Mouse (Mus musculus) cerebellum, adult (tissue): ENCODE measurements around the gene Frmpd4.

Experiments
- ATAC-seq: cut with Nextera tagmentation; 2 replicates; pipeline ENCODE4 v1.9.2; 2017; ENCODE audit warnings: mild to moderate bottlenecking, moderate library complexity, mixed read lengths; ENCODE audit not compliant: insufficient number of reproducible peaks, low FRiP score, low TSS enrichment

Gene Frmpd4

GRCm38 (mm10) chrX:168158866-168159265, 418.2 kb downstream of the Frmpd4 start:
- ATAC-seq, result no peak

GRCm38 (mm10) chrX:168141051-168141450, 436.0 kb downstream of the Frmpd4 start:
- ATAC-seq, result no peak

GRCm38 (mm10) chrX:168124043-168124442, 453.0 kb downstream of the Frmpd4 start:
- 0 out of 2 replicates have a peak, but pooled peaks have one; percentile 56 for ATAC-seq

- ATAC-seq, result peak; percentile 36; the same call in 1 of the 2 replicates
Observed at GRCm38 (mm10) chrX:168123589-168123965, 453.5 kb downstream of the Frmpd4 start.

GRCm38 (mm10) chrX:168122806-168123588, 454.0 kb downstream of the Frmpd4 start:
- ATAC-seq, result peak; percentile 66

- no peak for ATAC-seq
Observed at GRCm38 (mm10) chrX:168041589-168041988, 535.4 kb downstream of the Frmpd4 start.

GRCm38 (mm10) chrX:168020574-168021145, 556.4 kb downstream of the Frmpd4 start:
- no peak for ATAC-seq

GRCm38 (mm10) chrX:168017792-168018191, 559.2 kb downstream of the Frmpd4 start:
- ATAC-seq, result no peak

GRCm38 (mm10) chrX:167984835-167985234, 592.2 kb downstream of the Frmpd4 start:
- ATAC-seq, result no peak

- no peak for ATAC-seq
Observed at GRCm38 (mm10) chrX:167951207-167951606, 625.8 kb downstream of the Frmpd4 start.

GRCm38 (mm10) chrX:167909483-167909882, 667.5 kb downstream of the Frmpd4 start:
- ATAC-seq, result no peak

- ATAC-seq, result no peak
Observed at GRCm38 (mm10) chrX:167901046-167901445, 676.0 kb downstream of the Frmpd4 start.

- ATAC-seq, result no peak
Observed at GRCm38 (mm10) chrX:167854821-167855220, 722.2 kb downstream of the Frmpd4 start.

GRCm38 (mm10) chrX:167832543-167832942, 744.5 kb downstream of the Frmpd4 start:
- no peak for ATAC-seq

GRCm38 (mm10) chrX:167828456-167828855, 748.6 kb downstream of the Frmpd4 start:
- no peak for ATAC-seq

- no peak for ATAC-seq
Observed at GRCm38 (mm10) chrX:167817363-167817762, 759.7 kb downstream of the Frmpd4 start.

- no peak for ATAC-seq
Observed at GRCm38 (mm10) chrX:167810120-167810519, 766.9 kb downstream of the Frmpd4 start.

GRCm38 (mm10) chrX:167808572-167808971, 768.5 kb downstream of the Frmpd4 start:
- no peak for ATAC-seq

- ATAC-seq, result no peak
Observed at GRCm38 (mm10) chrX:167788737-167789136, 788.3 kb downstream of the Frmpd4 start.

GRCm38 (mm10) chrX:167783526-167783925, 793.5 kb downstream of the Frmpd4 start:
- ATAC-seq, result no peak

- ATAC-seq, result no peak
Observed at GRCm38 (mm10) chrX:167719564-167719981, 857.5 kb downstream of the Frmpd4 start.

GRCm38 (mm10) chrX:167719092-167719491, 857.9 kb downstream of the Frmpd4 start:
- no peak for ATAC-seq
